Mouse (Mus musculus): Measurements from ENCODE around the gene Mitf.

GRCm38 (mm10) chr6:97961776-97962175, 154.9 kb downstream of the Mitf start:
- TF ChIP-seq CTCF (IDR thresholded peaks at IDR 0.05; ENCODE audit: low read depth): no peak
- TF ChIP-seq EP300 (IDR thresholded peaks at IDR 0.05; ENCODE audit: low read depth): no peak
